Mouse (Mus musculus) hindbrain, embryonic 16.5 days (tissue): ENCODE measurements at regions not wholly inside any gene's neighbourhood (a gene's known extent, or its start where the extent isn't known, plus 50 kb on each side); places are given as distances from the start of the nearest gene placed in this dataset.

Source experiments
- ATAC-seq: fragments of 200-750 bp; cut with Nextera tagmentation; 2 replicates; pipeline ENCODE4 v1.8.0; 2017; ENCODE audit warnings: moderate TSS enrichment, moderate library complexity
- H3K27ac ChIP-seq: fragments of 300-500 bp; sonication (generic); 2 replicates; pipeline ENCODE4 v1.5.1; 2014; ENCODE audit warnings: low read depth, mild to moderate bottlenecking, control low read depth, low read length, moderate library complexity
- H3K27me3 ChIP-seq: fragments of 300-500 bp; sonication (generic); replicated peaks from 2 replicates; pipeline ENCODE4 v1.6.1; 2014; ENCODE audit warnings: low read length; ENCODE audit not compliant: control insufficient read depth, insufficient read depth
- H3K36me3 ChIP-seq: fragments of 300-500 bp; sonication (generic); 2 replicates; pipeline ENCODE4 v1.6.1; 2014; ENCODE audit warnings: mild to moderate bottlenecking, low read length, moderate library complexity, mixed read lengths; ENCODE audit not compliant: control insufficient read depth, insufficient read depth
- H3K4me1 ChIP-seq: fragments of 300-500 bp; sonication (generic); 2 replicates; pipeline ENCODE4 v1.6.1; 2014; ENCODE audit warnings: low read depth, low read length; ENCODE audit not compliant: control insufficient read depth, insufficient read depth
- H3K4me2 ChIP-seq: fragments of 300-500 bp; sonication (generic); 2 replicates; pipeline ENCODE4 v1.6.1; 2014; ENCODE audit warnings: mild to moderate bottlenecking, low read length, control low read depth, moderate library complexity
- H3K4me3 ChIP-seq: fragments of 300-500 bp; sonication (generic); 2 replicates; pipeline ENCODE4 v1.5.1; 2014; ENCODE audit warnings: mild to moderate bottlenecking, low read length, control low read depth, moderate library complexity
- H3K9ac ChIP-seq: fragments of 300-500 bp; sonication (generic); 2 replicates; pipeline ENCODE4 v1.6.1; 2014; ENCODE audit warnings: low read depth, mild to moderate bottlenecking, control low read depth, low read length, moderate library complexity
- H3K9me3 ChIP-seq: fragments of 300-500 bp; sonication (generic); 2 replicates; pipeline ENCODE4 v1.6.1; 2014; ENCODE audit warnings: mild to moderate bottlenecking, low read length, moderate library complexity; ENCODE audit not compliant: control insufficient read depth
- WGBS: fragments of 180-500 bp; shearing (Covaris S2); extraction: QIAGEN DNeasy Blood & Tissue Kit; methylation state at CpG from one replicate; pipeline ENCODE4 v1.1.7; 2014; 5-methylcytosine and 5-hydroxymethylcytosine counted together

DNA sequence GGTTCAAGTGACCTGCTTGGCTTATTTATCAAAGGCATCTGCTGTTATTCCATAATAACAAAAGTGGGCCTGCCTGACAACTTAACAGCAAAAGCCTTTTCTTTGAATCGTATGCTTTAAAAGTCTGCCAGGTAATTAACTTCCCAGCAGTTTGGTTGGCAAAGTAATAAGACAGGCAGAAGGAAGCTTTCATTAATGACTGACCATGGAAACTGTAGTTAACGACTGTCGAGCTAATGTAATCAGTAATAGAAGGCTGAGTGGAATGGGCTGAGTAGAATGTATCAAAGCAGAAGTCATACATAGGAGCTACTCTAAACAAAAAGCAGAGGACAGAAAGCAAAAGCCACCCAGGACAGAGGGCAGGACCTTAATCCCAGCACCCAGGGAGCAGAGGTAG is 551.0 kb upstream of the Gm5415 start:
- no peaks in the 10 kb centered on the region for H3K4me1 ChIP-seq
- ATAC-seq: 0 out of 2 replicates have a peak, but pooled peaks have one; percentile 30
- no peaks in the 10 kb centered on the region for H3K27me3 ChIP-seq
- H3K9ac ChIP-seq: no peak overlapping the region
- no peak overlapping the region for H3K4me2 ChIP-seq
- H3K27ac ChIP-seq: no peak overlapping the region
- 46% methylated on average over 3 of the region's 3 CpGs for WGBS
- no peaks in the 10 kb centered on the region for H3K9me3 ChIP-seq
- H3K36me3 ChIP-seq: no peaks in the 10 kb centered on the region
- H3K4me3 ChIP-seq: no peak overlapping the region

DNA sequence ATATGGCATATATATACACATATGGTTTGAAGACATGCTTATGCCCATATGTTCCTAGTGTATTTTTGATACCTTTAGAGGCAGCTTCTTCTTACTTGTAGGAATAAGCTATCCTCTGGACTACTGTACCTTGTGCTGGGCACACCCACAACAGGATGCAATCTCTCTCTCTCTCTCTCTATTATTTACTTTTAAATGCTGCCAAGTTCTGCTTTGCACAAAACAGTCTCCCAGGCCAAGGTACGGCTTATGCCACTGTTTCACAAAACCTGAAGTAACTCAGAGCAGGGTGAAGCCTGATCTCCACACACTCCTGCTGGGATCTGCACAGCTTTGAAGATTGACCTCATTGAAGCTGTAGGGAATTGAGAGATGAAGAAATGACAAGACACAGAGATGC is 549.8 kb upstream of the Gm5415 start:
- no peak for ATAC-seq
- Histone ChIP-seq H3K9me3 (no peaks in the 10 kb centered on the region), H3K27ac (no peak overlapping the region), H3K27me3 (no peaks in the 10 kb centered on the region), H3K4me1 (no peaks in the 10 kb centered on the region), H3K4me3 (no peak overlapping the region), H3K4me2 (no peak overlapping the region), H3K9ac (no peak overlapping the region), H3K36me3 (no peaks in the 10 kb centered on the region)
- 79% methylated on average over 1 of the region's 1 CpGs for WGBS

DNA sequence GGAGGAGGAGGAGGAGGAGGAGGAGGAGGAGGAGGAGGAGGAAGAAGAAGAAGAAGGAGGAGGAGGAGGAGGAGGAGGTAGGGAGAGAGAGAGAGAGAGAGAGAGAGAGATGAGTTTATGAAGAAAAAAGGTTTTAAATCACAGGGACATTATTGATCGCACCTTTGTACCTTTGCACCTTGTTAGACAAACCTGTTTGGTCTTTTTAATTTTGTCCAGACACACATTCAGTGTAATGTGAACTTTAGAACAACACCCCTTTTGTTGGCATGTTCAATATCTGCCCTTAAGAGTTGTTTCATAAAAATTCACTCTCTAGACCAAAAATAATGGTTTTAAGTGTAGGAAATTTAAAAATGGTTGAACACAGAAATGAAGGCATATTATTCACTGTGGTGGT is 527.5 kb upstream of the Gm5415 start:
- no peak overlapping the region for H3K27ac ChIP-seq
- 100% methylated on average over 1 of the region's 1 CpGs for WGBS
- H3K36me3 ChIP-seq: no peaks in the 10 kb centered on the region
- no peak for ATAC-seq
- H3K4me2 ChIP-seq: no peak overlapping the region
- H3K27me3 ChIP-seq: no peaks in the 10 kb centered on the region
- no peak overlapping the region for H3K4me3 ChIP-seq
- H3K4me1 ChIP-seq: no peaks in the 10 kb centered on the region
- H3K9me3 ChIP-seq: no peaks in the 10 kb centered on the region
- H3K9ac ChIP-seq: no peak overlapping the region

DNA sequence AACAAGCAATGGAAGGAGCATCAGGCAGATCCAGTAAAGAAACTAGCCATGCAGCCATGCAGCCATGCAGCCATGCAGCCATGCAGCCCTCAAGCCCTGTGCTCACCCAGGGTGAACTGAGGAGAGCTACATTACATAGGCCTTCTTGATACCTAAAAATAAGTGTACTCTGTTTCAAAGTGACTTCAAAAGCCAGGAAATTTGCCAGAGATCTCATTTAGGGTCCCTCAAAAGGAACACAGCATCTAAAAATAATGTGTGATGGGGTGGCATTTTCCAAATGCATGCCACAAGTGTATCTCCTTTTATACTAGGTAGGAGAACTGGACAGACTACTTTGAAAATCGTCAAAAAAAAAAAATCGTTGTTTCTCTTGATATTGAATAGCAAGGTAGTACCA is 510.9 kb upstream of the Gm5415 start:
- no peaks in the 10 kb centered on the region for H3K27me3 ChIP-seq
- H3K9ac ChIP-seq: no peak overlapping the region
- H3K27ac ChIP-seq: no peak overlapping the region
- no peak overlapping the region for H3K4me2 ChIP-seq
- no peaks in the 10 kb centered on the region for H3K9me3 ChIP-seq
- 85% methylated on average over 2 of the region's 2 CpGs for WGBS
- H3K4me1 ChIP-seq: no peaks in the 10 kb centered on the region
- no peak for ATAC-seq
- H3K4me3 ChIP-seq: no peak overlapping the region
- H3K36me3 ChIP-seq: no peaks in the 10 kb centered on the region

DNA sequence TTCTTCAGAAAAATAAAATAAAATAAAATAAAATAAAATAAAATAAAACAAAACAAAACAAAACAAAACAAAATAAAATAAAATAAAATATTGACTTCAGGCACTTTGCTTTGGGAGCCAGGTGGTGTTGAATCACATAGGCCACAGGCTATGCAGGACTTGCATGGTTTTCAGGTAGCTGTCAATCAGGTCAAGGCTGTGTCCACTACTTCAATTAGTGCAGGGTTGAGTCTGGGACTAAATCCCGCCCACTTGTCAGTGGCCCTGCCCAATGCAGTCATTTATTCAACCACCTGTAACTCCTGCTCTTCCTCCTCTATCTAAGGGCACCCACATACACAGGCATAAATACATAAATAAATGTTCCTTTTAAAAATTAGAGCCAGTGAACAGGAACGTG is 497.3 kb upstream of the Gm5415 start:
- no peaks in the 10 kb centered on the region for H3K4me1 ChIP-seq
- H3K9me3 ChIP-seq: no peaks in the 10 kb centered on the region
- ATAC-seq: no peak
- H3K36me3 ChIP-seq: no peaks in the 10 kb centered on the region
- 87% methylated on average over 2 of the region's 2 CpGs for WGBS
- no peak overlapping the region for H3K4me3 ChIP-seq
- H3K9ac ChIP-seq: no peak overlapping the region
- no peaks in the 10 kb centered on the region for H3K27me3 ChIP-seq
- H3K27ac ChIP-seq: no peak overlapping the region
- H3K4me2 ChIP-seq: no peak overlapping the region

- Histone ChIP-seq H3K9ac (no peak overlapping the region), H3K4me2 (no peak overlapping the region), H3K9me3 (no peaks in the 10 kb centered on the region), H3K27me3 (no peaks in the 10 kb centered on the region), H3K4me1 (no peaks in the 10 kb centered on the region), H3K27ac (no peak overlapping the region), H3K4me3 (no peak overlapping the region), H3K36me3 (no peaks in the 10 kb centered on the region)
- WGBS: 21% methylated on average over 2 of the region's 2 CpGs
- ATAC-seq: peak; percentile 81
Observed at GRCm38 (mm10) chr1:33042424-33042823, 495.3 kb upstream of the Gm5415 start.

DNA sequence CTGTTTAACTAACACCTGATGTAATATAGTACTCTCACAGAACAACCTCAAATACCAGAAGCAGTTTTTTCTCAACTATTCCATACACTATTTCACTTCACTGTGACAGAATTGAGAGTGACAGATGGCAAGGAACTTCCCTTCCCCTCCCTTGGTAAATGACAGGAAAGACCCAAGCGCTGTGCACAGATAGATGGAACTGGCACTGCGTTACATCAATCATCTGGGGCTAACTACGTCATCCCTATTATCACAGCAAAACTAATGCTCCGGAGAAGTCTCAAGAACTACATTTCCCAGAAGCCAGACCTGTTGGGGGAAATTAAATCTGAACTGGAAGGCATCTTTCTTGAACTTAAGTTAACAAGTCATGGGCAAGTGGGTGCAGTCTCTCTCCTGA is 493.6 kb upstream of the Gm5415 start:
- Histone ChIP-seq H3K9me3 (no peaks in the 10 kb centered on the region), H3K27ac (no peak overlapping the region), H3K27me3 (no peaks in the 10 kb centered on the region), H3K4me2 (no peak overlapping the region), H3K36me3 (no peaks in the 10 kb centered on the region), H3K9ac (no peak overlapping the region), H3K4me1 (no peaks in the 10 kb centered on the region), H3K4me3 (no peak overlapping the region)
- WGBS: 62% methylated on average over 4 of the region's 4 CpGs
- ATAC-seq: peak; percentile 54; the same call in 1 of the 2 replicates

GRCm38 (mm10) chr1:33031991-33032390 is 484.9 kb upstream of the Gm5415 start:
- Histone ChIP-seq H3K4me1 (no peaks in the 10 kb centered on the region), H3K4me3 (no peak overlapping the region), H3K9ac (no peak overlapping the region), H3K4me2 (no peak overlapping the region), H3K9me3 (no peaks in the 10 kb centered on the region), H3K27ac (no peak overlapping the region), H3K36me3 (no peaks in the 10 kb centered on the region), H3K27me3 (no peaks in the 10 kb centered on the region)
- WGBS: 76% methylated on average over 3 of the region's 3 CpGs
- ATAC-seq: no peak

DNA sequence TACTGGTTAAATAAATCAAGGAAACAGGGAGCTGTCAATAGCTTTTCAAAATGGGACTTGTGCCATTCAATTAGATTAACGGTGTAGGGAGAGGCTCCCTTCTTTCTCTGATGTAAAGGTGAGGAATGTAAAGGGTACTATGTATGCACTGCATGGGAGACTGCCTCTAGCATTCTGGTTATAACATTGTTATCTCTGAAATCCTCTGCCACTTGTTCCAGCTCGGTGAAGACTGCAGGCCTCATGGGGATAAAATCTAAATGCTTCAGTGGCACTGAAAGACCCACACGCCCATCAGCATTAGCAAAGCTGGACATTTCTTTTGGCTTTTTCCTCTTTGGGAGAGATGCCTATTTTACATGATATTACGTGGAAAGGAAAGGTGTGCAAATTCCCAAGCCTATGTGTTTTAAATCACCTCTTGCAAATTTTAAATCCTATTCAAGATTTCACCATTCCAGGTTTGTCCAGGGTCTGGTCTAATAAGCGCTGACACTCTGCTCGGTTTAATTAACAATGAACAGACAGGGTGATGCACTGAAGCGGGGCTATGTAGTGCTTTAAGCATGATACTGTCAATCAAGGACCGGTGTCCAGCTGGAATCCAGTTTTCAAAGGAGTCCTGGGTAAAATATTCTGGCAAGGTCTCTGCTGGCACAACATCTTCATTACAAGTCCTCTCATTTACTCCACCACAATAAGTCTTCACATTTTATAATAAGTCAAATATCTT is 479.8 kb upstream of the Gm5415 start:
- no peak overlapping the region for H3K4me2 ChIP-seq
- ATAC-seq: peak; percentile 82
- H3K9me3 ChIP-seq: no peaks in the 10 kb centered on the region
- no peak overlapping the region for H3K4me3 ChIP-seq
- H3K9ac ChIP-seq: no peak overlapping the region
- H3K27ac ChIP-seq: no peak overlapping the region
- WGBS: 33% methylated on average over 8 of the region's 8 CpGs
- H3K27me3 ChIP-seq: no peaks in the 10 kb centered on the region
- no peaks in the 10 kb centered on the region for H3K36me3 ChIP-seq
- H3K4me1 ChIP-seq: 0 out of 2 replicates have a peak, but pooled peaks cover 4% of the 10 kb centered on the region
